Mouse (Mus musculus): ENCODE results near the gene Elf3. TPM values are rescaled to one million over a fixed set of nuclear protein-coding genes. Genes with fewer than 3 reads are reported as not detected.
A peak's percentile ranks its signal among the peaks of the same experiment; 100 is the strongest.
"Not testable (repeated sequence)": the region's sequence is repeated elsewhere in the genome, so short reads cannot be mapped to it uniquely, and the experiment has no call there.

Elf3 gene
- polyA plus RNA-seq, 1 experiment from 2014 or later, result 1.6 TPM

- no peaks in the 10 kb centered on the region for H3K27me3 ChIP-seq
- peaks cover 7% of the 10 kb centered on the region for H3K4me1 ChIP-seq
- H3K4me3 ChIP-seq, result no peak overlapping the region
- H3K36me3 ChIP-seq, result peaks cover 63% of the 10 kb centered on the region
- WGBS, result 92% methylated on average over 9 of the region's 9 CpGs
- H3K4me2 ChIP-seq (replicated peaks), result no peak overlapping the region
- H3K9me3 ChIP-seq (replicated peaks), result no peaks in the 10 kb centered on the region
- H3K27ac ChIP-seq, result no peak overlapping the region
- no peak overlapping the region for H3K9ac ChIP-seq
- ATAC-seq (ENCODE audit: low FRiP score), result no peak
Measured at GRCm38 (mm10) chr1:135263316-135263715, 4.9 kb upstream of the Elf3 start.

DNA sequence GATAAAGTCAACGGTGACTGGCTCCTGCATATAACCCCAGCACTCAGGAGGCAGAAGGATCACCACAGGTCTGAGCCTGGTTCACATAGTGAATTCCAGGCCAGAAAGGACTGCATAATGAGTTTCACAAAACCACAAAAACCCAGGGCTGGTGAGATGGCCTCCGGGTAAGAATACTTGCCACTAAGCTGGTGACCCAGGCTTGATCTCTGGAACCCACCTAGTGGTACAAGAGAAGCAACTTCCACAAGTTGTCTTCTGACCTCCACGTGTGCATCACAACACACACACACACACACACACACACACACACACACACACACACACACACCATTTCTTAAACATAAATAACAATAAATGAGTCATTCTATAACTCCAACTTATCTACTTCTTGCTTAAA lies 4.0 kb upstream of the Elf3 start:
- WGBS, result 96% methylated on average over 2 of the region's 3 CpGs
- Histone ChIP-seq H3K4me2 (replicated peaks) (no peak overlapping the region), H3K9ac (no peak overlapping the region), H3K27ac (no peak overlapping the region), H3K9me3 (replicated peaks) (no peaks in the 10 kb centered on the region), H3K36me3 (peaks cover 53% of the 10 kb centered on the region), H3K4me3 (no peak overlapping the region), H3K27me3 (0 out of 2 replicates have a peak, but pooled peaks cover 6% of the 10 kb centered on the region), H3K4me1 (peaks cover 10% of the 10 kb centered on the region)
- no peak for ATAC-seq (ENCODE audit: low FRiP score)

GRCm38 (mm10) chr1:135260931-135261330 lies 2.6 kb upstream of the Elf3 start:
- Histone ChIP-seq H3K4me3 (no peak overlapping the region), H3K4me1 (peaks cover 10% of the 10 kb centered on the region), H3K9me3 (replicated peaks) (no peaks in the 10 kb centered on the region), H3K36me3 (peaks cover 41% of the 10 kb centered on the region), H3K27ac (no peak overlapping the region), H3K4me2 (replicated peaks) (no peak overlapping the region), H3K9ac (no peak overlapping the region), H3K27me3 (0 out of 2 replicates have a peak, but pooled peaks cover 6% of the 10 kb centered on the region)
- WGBS, result 77% methylated on average over 6 of the region's 6 CpGs
- no peak for ATAC-seq (ENCODE audit: low FRiP score)

DNA sequence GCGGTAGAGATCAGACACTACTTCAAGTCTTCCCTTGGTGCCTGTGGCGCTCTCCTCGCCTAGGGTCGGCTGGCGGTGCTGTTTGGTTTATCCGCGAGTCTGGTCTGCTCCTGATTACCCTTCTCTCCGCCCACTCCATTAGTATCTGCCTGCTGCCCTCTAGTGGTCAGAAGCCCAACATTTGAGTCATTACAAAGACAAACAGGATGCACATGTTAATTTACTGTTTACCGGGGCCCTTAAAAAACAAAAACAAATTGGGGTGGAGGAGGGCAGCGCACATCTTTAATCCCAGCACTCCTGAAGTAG lies 714 bp upstream of the Elf3 start:
- Histone ChIP-seq H3K9me3 (replicated peaks) (no peaks in the 10 kb centered on the region), H3K9ac (peak overlapping the region; percentile 20; the same call in 1 of the 2 replicates), H3K4me2 (replicated peaks) (peak overlapping the region; percentile 49), H3K4me1 (peaks cover 15% of the 10 kb centered on the region), H3K4me3 (peak overlapping the region; percentile 6; the same call in 1 of the 2 replicates), H3K27me3 (0 out of 2 replicates have a peak, but pooled peaks cover 6% of the 10 kb centered on the region), H3K27ac (no peak overlapping the region), H3K36me3 (peaks cover 23% of the 10 kb centered on the region)
- whole genome bisulfite sequencing, result under 1% methylated on average over 10 of the region's 10 CpGs
- ATAC-seq (ENCODE audit: low FRiP score), result peak; percentile 84

GRCm38 (mm10) chr1:135256299-135256698 lies 2.1 kb downstream of the Elf3 start:
- no peak for ATAC-seq (ENCODE audit: low FRiP score)
- 84% methylated on average over 6 of the region's 6 CpGs for WGBS
- H3K4me3 ChIP-seq, result no peak overlapping the region

DNA sequence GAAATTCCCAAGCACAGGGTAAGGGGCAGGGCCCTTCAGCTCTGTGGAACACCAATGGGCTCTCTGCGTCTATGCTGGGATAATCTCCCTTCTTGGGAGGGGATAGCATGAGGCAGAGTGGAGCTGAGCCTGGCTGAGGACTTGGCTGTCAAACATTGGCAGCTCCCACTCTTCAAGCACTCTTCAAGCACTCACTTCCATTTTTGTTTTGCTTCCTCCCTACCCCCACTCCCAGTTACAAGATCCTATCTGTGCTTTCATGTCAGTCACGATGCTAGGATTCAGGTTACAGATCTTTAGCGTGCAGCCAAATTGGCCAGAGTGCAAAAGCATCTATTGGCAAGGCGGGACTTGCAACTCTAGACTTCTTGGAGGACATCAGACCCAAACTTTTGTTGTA lies 5.5 kb downstream of the Elf3 start:
- H3K27me3 ChIP-seq, result 0 out of 2 replicates have a peak, but pooled peaks cover 2% of the 10 kb centered on the region
- H3K9me3 ChIP-seq (replicated peaks), result no peaks in the 10 kb centered on the region
- H3K27ac ChIP-seq, result no peak overlapping the region
- ATAC-seq (ENCODE audit: low FRiP score), result no peak
- peaks cover 9% of the 10 kb centered on the region; the same call in 1 of the 2 replicates for H3K4me1 ChIP-seq
- 60% methylated on average over 4 of the region's 4 CpGs for WGBS
- no peak overlapping the region for H3K4me2 ChIP-seq (replicated peaks)
- H3K4me3 ChIP-seq, result no peak overlapping the region
- H3K9ac ChIP-seq, result no peak overlapping the region
- no peaks in the 10 kb centered on the region for H3K36me3 ChIP-seq

More at GRCm38 (mm10) chr1:135256299-135256698, 2.1 kb downstream of the Elf3 start:
- 0 out of 2 replicates have a peak, but pooled peaks cover 6% of the 10 kb centered on the region for H3K27me3 ChIP-seq
- H3K36me3 ChIP-seq, result no peaks in the 10 kb centered on the region
- no peaks in the 10 kb centered on the region for H3K9me3 ChIP-seq (replicated peaks)
- no peak overlapping the region for H3K4me2 ChIP-seq (replicated peaks)
- H3K4me1 ChIP-seq, result peaks cover 15% of the 10 kb centered on the region
- H3K27ac ChIP-seq, result no peak overlapping the region
- no peak overlapping the region for H3K9ac ChIP-seq

DNA sequence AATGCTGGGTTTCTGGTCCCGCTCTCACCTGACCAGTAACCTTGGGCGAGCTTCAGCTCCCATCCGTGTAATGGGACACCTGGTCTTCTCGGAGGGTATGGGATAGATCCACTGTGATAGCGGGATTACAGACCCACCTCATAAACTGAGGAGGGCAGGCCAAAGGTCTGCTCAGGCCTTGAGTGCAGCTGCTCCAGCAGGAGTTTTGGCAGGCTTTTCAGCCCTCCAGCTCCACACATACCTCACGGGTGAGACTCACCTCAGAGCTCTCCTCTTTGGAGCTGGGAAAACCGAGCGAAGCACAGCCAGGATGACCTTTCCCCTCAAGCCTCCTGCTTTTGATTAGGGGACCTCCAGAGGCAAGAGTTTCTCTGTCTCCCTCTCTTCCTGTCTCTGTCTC lies 7.0 kb downstream of the Elf3 start:
- H3K4me2 ChIP-seq (replicated peaks), result no peak overlapping the region
- H3K27ac ChIP-seq, result no peak overlapping the region
- H3K4me1 ChIP-seq, result peaks cover 9% of the 10 kb centered on the region; the same call in 1 of the 2 replicates
- WGBS, result 77% methylated on average over 8 of the region's 8 CpGs
- H3K9ac ChIP-seq, result no peak overlapping the region
- H3K27me3 ChIP-seq, result no peaks in the 10 kb centered on the region
- H3K9me3 ChIP-seq (replicated peaks), result no peaks in the 10 kb centered on the region
- H3K36me3 ChIP-seq, result no peaks in the 10 kb centered on the region
- ATAC-seq (ENCODE audit: low FRiP score), result no peak
- no peak overlapping the region for H3K4me3 ChIP-seq

DNA sequence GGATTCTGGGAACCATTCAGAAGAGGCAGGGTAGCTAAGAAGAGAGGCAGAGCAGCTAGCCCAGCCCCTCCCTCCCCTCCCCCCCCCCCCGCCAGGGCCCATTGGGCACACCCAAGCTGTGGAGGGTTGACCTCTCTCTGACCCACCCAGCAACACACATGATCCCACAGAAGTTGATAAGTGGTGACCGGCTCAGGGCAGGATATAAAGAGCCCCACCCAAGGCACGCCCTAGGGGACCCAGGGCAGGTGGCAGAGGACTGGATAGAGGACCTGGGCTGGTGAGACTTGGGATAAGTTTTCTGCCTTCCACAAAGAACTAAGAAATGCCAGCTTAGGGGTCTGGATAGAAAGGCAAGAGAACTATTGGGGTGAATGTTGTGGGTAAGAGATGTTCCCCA lies 7.7 kb downstream of the Elf3 start:
- Histone ChIP-seq H3K9me3 (replicated peaks) (no peaks in the 10 kb centered on the region), H3K27me3 (no peaks in the 10 kb centered on the region), H3K4me2 (replicated peaks) (no peak overlapping the region), H3K4me1 (peaks cover 9% of the 10 kb centered on the region; the same call in 1 of the 2 replicates), H3K9ac (no peak overlapping the region), H3K36me3 (no peaks in the 10 kb centered on the region), H3K27ac (no peak overlapping the region), H3K4me3 (no peak overlapping the region)
- ATAC-seq (ENCODE audit: low FRiP score), result no peak
- 79% methylated on average over 2 of the region's 3 CpGs for WGBS

DNA sequence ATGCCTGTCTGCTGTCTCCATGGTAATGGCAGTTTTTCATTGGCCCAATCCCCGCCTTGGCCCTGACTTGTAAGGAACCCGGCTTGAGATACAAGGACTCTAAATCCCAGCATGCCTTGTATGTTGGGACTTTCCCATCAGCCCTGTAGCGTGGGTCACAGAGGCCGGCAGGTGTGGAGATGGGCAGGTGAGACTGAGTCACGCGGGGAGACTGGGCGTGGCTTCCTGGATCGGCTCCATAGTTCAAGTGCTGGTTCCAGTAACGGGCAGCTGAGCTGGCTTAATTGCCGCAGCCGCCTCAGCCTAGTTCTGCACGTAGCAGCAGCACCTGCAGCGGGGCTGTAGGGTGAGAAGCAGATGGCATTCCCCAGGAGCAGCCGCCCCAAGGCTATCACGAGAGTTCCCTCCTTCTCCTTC lies 9.9 kb downstream of the Elf3 start:
- Histone ChIP-seq H3K36me3 (no peaks in the 10 kb centered on the region), H3K9ac (peak overlapping the region; percentile 23), H3K4me3 (peak overlapping the region; percentile 29), H3K27me3 (no peaks in the 10 kb centered on the region), H3K4me2 (replicated peaks) (peak overlapping the region; percentile 47), H3K9me3 (replicated peaks) (no peaks in the 10 kb centered on the region), H3K4me1 (peaks cover 5% of the 10 kb centered on the region; the same call in 1 of the 2 replicates), H3K27ac (no peak overlapping the region)
- peak; percentile 43 for ATAC-seq (ENCODE audit: low FRiP score)
- WGBS, result 6% methylated on average over 15 of the region's 15 CpGs

DNA sequence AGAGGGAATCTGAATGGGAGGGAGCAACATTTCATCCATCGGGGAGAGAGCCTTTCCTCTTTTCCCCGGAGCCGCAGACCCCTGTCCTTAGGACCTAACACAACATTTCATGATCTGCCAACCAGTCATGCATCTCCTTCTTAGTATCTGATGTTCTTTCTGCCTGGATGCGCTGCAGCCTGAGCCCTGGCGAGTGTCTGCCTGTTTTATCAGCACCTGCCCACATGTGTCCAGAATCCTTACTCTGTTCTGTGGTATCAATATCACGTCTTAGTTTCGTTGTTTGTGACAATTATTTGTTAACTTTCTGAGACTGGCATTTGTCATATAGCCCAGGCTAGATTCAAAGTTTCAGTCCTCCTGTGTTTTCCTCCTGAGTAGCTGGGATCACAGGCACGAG lies 14.4 kb downstream of the Elf3 start:
- Histone ChIP-seq H3K9me3 (replicated peaks) (no peaks in the 10 kb centered on the region), H3K4me3 (no peak overlapping the region), H3K9ac (no peak overlapping the region), H3K36me3 (no peaks in the 10 kb centered on the region), H3K4me2 (replicated peaks) (no peak overlapping the region), H3K4me1 (peaks cover 5% of the 10 kb centered on the region; the same call in 1 of the 2 replicates), H3K27me3 (no peaks in the 10 kb centered on the region), H3K27ac (no peak overlapping the region)
- 83% methylated on average over 8 of the region's 8 CpGs for WGBS
- ATAC-seq (ENCODE audit: low FRiP score), result no peak

DNA sequence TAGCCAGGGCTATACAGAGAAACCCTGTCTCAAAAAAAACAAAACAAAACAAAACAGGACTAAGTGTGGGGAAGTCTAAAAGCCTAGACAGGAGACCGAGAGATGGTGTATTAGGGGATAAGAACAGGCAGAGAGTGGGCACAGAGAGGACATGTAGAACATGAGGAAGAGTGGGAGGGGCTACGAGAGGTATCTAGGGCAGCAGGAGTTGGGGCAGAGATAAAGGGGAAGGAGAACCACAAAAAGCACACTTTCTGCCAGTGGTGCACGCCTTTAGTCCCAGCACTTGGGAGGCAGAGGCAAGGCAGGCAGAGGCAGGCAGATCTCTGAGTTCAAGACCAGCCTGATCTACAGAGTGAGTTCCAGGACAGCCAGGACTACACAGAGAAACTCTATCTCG lies 18.2 kb downstream of the Elf3 start:
- not testable (repeated sequence) for H3K4me2 ChIP-seq (replicated peaks); H3K36me3 ChIP-seq; H3K9ac ChIP-seq; H3K27ac ChIP-seq; ATAC-seq (ENCODE audit: low FRiP score); H3K9me3 ChIP-seq (replicated peaks); H3K4me3 ChIP-seq; H3K4me1 ChIP-seq; H3K27me3 ChIP-seq
- WGBS, result 91% methylated on average over 4 of the region's 4 CpGs

DNA sequence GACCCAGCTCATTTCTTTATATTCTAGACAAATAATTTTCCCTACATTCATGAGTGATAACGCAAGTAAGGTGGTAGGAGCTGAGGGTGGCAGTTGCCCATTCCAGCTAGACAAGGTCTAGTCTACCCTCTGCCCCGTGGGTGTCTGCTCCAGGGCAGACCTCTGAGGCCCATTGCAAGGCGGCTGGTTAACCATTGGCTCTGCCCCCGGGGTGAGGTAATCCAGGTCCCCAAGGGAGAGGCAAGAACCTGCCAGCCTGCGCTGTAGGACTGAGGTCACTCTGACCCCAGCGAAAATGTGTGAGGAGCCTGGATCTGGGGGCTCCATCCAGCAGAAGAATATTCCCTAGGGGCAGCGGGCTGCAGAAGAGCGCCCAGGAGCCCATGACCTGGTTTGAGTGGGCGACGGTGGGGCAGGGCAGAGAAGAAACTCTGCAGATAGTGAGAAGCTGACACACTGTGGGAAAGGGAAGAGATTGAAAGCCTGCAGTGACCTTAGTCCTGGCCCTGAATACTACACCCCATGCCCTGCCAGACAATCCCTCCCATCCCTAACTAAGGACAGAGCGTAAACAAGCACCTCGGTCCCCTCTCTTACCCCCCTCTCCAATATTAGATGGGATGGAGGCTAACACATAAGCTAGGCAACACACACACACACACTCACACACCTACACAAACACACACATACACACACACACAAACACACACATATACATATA lies 21.1 kb downstream of the Elf3 start:
- H3K4me1 ChIP-seq, result no peaks in the 10 kb centered on the region
- H3K27ac ChIP-seq, result no peak overlapping the region
- H3K36me3 ChIP-seq, result no peaks in the 10 kb centered on the region
- no peaks in the 10 kb centered on the region for H3K9me3 ChIP-seq (replicated peaks)
- no peak overlapping the region for H3K4me2 ChIP-seq (replicated peaks)
- no peak overlapping the region for H3K9ac ChIP-seq
- H3K27me3 ChIP-seq, result no peaks in the 10 kb centered on the region
- no peak for ATAC-seq (ENCODE audit: low FRiP score)
- no peak overlapping the region for H3K4me3 ChIP-seq
- WGBS, result 68% methylated on average over 12 of the region's 12 CpGs

DNA sequence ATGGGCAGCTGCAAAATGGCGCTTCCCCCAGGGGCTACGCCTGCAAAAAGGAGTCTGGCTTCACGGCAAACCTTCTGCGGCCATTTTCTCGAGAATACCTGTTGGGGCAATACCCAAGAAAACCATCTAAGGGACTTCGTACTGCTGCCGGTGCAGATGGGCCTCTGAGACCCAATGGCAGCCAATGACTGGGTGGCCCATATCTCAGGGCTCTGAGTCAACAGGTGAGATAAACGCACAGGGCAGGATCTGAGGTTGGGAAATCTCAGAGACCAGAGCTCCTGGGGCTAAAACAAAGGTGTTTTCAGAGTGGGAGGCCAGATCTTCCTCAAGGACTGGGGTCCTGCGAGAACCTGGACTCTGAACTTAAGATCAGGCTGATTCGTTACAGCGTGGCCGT lies 23.6 kb downstream of the Elf3 start:
- H3K36me3 ChIP-seq, result no peaks in the 10 kb centered on the region
- ATAC-seq (ENCODE audit: low FRiP score), result no peak
- H3K4me2 ChIP-seq (replicated peaks), result no peak overlapping the region
- H3K4me3 ChIP-seq, result no peak overlapping the region
- H3K9me3 ChIP-seq (replicated peaks), result no peaks in the 10 kb centered on the region
- H3K9ac ChIP-seq, result no peak overlapping the region
- WGBS, result 89% methylated on average over 12 of the region's 12 CpGs
- H3K27ac ChIP-seq, result no peak overlapping the region
- H3K27me3 ChIP-seq, result no peaks in the 10 kb centered on the region
- no peaks in the 10 kb centered on the region for H3K4me1 ChIP-seq

All from hindbrain, embryonic 12.5 days (tissue).